Mouse (Mus musculus): ENCODE data around the gene Crip1.

DNA sequence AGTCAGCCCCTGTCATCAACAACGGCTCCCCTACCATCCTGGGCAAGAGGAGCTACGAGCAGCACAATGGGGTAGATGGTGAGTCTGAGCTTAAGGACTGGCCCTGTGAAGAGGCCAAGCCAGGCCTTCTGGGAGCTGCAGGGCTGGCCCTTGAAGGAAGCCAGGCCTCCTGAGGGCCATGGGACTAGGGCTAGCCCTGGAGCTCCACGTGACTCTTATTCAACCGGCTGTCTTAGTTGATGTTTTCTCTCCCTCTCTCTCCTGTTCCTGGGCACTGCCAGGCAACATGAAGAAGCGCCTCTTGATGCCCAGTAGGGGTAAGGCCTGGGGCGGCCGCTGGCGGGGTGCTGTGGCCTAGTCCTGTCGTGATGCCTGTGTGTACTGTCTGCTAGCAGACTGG is 12.9 kb upstream of the Crip1 start:
- TF ChIP-seq GATA1 (IDR thresholded peaks at IDR 0.05; ENCODE audit: borderline replicate concordance, low read length) (no peak), CTCF (IDR thresholded peaks at IDR 0.05; ENCODE audit: low read depth, low read length) (no peak), POLR2AphosphoS5 (IDR thresholded peaks at IDR 0.05; ENCODE audit: insufficient replicate concordance, low read depth, low read length) (no peak), TAL1 (conservative IDR thresholded peaks at IDR 0.05; ENCODE audit: low read depth, low read length) (no peak)
